Mouse (Mus musculus) kidney, postnatal 10 days (tissue): ENCODE results near the gene Skida1.
A peak's percentile ranks its signal among the peaks of the same experiment; 100 is the strongest.

ENCODE experiments used
- DNase-seq: peaks from one replicate; pipeline ENCODE4 v3.0.0; 2021; ENCODE audit warnings: mixed read lengths

Gene Skida1

DNA sequence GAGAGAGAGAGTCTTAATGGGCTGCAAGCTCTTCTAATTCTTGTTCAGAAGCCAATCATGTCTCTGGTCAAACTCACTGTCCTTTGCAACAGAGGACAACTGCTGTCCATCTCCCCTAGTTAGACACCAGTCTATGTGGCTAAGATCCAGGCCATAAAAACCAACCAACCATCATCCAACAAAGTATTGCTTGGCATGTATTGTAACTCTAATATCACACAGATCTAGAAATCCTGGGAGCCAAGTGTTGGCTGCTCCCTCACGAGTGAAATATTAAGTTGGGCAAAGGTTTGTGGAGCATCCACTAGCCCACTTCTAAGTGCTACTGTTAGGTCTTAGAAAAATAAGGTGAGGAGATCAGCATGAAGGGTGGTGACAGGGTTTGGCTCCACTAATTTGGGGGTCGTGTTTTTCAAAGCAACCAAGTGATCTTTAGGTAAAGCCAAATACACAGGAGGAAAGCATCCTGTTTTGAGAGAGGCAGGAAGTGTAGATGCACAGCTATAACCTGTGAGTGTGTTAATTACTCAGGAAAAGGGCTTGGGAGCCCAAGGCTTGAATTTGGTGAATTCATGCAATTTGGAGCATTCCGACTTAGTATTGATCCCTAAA is 10.6 kb downstream of the Skida1 start:
- no peak for DNase-seq

DNA sequence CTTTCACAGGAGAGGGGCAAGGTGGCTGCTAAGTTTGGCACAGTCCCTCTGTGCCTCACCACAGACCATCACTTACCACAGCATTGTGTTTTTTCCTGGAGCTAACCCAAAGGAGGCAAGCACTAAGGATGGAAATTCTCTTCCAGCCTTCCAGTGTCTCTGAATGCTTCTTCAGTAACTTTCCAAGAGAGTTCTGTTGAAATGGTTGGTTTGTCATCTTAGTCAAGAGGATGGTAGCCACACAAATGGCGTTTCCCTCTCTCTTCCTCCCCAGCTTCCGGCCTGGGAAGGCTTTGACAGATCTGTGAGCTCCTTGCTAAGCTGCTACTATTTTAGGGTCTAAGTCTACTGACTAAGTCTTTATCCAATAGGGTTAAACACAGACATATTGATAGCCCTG is 11.4 kb downstream of the Skida1 start, which contains the start of gene A930004D18Rik:
Gene A930004D18Rik, minus strand, starts transcription at position 247 of the 400 bp plus-strand sequence.
- DNase-seq = no peak

DNA sequence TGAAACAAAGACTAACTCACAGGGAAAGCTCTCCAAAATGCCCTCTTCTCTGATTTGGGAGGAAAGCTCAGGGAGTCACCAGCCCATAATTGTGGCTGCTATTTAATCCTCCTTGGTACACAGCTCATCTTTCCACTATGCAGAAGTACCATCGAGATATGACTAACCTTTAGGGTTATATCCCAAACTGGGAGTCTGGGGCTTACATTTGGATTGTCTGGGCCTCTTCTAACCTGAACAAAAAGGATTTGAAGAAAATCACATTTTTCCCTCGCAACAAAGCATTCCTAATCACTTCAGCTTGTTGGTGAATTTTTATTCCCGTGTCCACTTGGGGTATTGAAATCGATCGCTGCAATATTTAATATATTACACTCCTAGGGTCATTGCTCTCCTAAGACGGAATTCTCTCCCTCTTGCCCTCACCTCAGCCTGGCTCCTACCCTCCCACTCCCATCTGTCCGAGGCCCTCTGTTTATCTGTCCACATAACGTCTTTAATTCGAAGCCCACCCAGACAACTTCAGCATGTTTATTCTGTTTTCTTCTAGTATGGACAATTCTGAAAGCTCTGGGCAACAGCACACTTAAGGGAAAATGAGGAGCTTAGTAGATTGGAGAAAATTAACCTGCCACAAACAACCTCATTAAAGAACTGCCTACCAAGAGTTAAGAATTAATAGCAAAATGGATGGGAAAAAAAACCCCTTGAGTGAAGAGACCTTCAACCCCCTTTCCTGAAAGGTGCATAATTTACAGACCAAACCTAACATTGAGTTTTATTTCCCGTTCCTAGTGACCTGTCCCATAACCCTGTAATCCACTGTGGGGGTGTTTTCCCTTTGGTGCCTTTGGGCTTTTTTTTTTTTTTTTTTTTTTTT is 14.2 kb downstream of the Skida1 start:
- DNase-seq = no peak

DNA sequence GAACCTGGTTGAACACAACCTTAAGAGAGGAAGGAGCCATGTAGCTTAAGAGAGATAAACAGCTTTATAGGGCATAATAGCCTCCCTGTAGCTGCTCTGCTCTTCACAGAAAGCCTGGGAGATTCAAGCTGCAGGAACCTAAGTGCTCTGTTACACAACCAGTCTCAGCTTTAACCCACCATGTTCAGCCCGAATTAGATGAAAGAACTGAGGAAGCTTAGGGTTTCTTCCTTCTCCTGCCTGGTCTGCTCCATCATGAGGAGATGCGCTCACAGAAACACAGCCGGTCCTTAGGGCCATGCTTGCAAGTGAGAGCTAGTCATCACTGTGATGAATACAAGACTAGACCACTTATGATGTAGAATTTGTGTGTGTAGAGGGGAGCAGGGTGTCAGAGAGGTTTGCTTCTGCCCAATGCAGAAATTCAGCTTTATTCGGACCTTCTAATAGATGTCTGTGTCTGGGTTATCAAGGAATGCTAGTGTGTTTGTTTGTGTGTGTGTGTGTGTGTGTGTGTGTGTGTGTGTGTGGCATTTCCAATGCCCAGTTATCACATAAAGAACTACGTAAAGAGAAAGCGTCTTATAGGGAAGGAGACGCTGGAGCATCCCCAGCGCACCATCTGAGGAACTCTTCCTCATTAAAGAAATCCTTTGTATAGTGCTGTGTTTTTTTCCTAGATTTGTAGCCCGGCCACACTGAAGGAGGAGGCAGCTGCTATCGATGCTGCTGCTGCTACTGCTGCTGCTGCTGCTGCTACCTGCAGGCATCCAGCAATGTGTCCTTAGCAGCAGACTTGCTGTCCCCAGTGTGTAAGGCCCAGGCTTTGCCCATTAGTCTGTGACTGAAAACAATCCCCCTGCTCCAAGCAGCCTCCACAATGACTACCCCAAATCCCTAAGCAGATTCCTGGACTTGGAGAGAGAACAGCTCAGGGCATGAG is 15.4 kb downstream of the Skida1 start:
- no peak for DNase-seq

DNA sequence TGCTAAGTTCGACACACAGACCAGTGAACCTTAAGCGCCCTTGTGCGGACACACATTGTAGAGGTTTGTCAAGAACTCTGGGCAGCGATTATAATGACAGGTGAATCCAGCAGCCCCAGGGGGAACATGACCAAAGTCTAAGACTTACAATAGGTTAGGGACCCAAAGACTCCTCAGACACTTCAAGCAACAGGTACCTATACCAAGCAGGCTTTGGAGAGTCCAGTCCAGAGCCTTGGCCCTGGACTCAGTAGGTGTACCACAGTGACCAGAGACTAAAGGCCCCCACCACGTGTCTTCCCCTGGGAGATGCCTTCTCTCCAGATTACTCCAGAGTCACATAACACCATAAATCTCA is 16.3 kb downstream of the Skida1 start:
- DNase-seq = peak; percentile 39

DNA sequence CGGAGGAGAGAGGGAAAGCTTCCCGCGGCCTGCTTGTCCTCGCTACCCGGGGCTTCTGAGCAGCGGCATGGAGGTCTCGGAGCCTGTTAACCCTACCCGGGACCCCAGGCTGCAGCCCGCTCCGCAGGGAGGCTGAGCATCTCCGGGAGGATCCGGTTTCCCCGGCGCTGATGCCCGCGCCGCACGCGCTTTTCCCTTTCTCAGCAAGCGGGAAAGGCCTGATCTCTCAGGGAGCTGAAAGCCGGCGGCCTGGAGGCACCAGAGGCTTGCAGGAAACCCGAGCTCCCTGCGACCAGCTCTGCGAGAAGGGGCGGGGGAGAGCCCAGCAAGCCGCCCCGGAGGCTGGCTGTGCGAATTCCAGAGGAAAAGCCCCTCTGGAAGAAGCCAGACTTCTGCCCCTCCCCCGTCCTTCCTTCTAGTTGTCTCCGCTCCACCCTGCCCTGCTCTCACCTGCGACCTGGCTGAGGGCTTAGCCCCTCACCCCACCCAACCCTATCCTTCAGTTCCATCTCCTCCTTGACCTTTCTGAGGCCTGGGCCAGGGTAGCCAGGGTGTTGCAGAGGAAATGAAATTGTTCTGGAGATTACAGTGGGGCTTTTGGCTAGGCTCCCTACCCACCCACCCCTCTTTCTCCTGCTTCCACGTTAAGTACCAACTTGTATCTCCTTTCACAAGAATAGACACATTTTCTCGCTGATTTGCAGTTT is 16.9 kb downstream of the Skida1 start:
- DNase-seq = peak; percentile 82

DNA sequence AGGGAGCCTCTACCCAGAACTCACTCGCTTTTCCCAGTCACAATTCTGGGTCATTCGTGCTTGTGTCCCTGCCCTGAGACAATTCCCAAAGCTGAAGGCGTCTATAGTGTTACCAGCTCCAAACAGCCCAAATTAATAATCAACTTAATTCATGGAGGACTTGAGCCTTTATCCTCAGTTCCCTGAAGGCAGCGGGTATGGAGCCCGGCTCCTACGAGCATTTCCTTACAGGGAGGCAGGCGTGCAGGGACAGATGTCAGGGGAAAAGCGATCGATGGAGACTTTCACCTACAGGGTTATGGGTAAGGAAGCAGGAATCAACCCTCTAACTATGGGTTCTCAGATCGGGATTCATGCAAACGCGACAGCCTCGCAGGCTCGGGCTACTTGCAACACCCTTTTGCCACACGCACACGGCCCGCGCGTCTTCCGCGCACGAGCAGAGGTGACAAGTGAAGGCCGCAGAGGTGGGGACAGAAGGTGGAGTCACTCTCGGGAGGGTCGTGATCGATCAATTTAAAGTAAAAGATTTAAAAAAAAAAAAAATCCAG is 17.5 kb downstream of the Skida1 start:
- peak; percentile 69 for DNase-seq

DNA sequence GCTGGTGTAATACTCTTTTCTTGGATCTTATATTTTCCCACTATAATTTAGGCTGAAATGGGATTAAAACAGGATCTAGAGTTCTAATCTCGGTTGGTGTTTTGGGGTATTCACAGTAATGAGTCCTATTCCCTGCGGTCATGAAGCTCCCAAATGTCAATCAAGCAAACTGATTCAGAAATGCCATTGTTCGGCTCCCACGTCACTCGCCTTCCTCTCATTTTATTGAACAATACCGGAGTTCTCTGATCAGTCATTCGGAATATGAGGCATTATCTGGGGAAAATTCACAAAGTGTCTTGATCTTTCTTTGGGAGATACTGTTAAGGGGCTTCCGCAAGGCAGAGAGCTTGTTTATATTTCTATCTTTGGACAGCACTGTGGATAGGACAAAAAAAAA is 18.3 kb downstream of the Skida1 start:
- DNase-seq = no peak

GRCm38 (mm10) chr2:18029656-18030055 is 19.2 kb downstream of the Skida1 start:
- DNase-seq = no peak

DNA sequence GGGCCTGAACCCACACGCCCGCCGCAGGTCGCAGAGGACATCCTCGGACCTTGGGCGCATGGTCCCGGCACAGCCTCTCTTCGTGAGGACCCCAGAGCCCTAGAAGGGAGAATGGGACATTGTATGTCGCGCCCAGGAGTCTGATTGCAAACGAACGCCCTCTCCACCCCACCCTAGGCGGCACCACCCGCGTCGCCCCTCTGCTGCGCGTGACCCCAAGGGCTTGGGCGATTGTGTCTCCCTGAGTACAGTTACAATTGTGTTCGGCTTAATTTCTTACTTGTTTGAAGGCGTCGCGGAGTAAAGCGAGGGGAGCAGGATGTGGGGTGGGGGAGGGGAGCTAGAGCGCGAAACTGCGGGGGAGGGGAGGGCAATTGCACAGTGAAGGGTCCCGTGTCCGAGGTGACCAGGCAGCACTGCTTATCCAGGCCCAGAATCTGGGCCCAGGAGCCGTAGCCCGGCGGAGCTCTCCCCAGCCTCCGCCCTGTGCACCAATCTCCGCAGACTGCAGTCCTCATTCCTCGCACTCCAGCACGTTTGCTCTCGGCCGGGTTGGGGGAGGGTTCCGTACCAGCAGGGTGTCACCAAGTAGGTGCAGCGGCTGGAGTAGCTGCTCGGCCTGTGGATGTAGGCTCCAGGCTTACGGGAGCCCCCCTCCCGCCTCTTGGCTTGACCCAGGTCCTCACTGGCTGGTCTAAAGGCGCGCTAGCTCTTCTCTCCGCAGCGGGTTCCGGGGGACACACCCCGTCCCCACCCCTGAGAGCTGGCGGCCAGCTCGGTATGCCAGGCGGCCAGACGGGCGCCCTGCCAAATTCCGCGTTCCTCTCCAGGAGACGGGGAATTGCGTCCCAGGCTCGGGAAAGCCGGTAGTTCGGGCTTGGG is 20.5 kb downstream of the Skida1 start:
- peak; percentile 98 for DNase-seq

DNA sequence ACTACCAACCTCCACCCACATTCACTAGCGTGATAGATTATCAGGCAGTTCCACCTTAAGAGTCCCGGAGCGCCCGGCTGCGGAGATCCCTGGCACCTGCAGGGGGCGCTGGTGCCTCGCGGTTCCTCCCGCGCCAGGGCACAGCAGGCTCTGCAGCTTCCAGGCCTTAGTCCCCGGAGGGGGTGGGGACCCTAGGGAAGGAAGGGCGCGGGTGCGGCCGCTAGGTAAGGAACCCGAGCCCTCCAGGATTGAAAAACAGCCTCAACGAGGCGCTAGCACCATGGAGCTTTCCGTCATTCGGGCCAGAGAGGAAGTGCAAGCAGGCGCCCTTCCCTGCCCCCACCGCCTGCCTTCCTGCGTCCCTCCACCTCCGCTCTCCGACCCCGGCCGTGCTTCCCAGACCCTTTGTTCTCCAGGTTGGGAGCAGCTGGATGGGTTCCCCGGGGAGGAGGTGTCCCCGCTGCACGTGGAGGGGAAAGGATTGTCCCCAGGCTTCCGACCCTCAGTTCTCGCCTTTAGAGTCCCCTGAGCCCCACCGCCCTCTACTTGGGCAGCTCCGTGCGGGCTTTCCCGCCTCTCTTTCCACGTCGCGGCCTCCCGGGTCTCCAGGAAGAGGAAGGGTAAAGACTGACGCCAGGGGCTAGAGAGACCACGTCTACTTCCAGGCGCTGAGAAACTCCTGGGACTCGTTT is 21.3 kb downstream of the Skida1 start:
- DNase-seq = peak; percentile 97

DNA sequence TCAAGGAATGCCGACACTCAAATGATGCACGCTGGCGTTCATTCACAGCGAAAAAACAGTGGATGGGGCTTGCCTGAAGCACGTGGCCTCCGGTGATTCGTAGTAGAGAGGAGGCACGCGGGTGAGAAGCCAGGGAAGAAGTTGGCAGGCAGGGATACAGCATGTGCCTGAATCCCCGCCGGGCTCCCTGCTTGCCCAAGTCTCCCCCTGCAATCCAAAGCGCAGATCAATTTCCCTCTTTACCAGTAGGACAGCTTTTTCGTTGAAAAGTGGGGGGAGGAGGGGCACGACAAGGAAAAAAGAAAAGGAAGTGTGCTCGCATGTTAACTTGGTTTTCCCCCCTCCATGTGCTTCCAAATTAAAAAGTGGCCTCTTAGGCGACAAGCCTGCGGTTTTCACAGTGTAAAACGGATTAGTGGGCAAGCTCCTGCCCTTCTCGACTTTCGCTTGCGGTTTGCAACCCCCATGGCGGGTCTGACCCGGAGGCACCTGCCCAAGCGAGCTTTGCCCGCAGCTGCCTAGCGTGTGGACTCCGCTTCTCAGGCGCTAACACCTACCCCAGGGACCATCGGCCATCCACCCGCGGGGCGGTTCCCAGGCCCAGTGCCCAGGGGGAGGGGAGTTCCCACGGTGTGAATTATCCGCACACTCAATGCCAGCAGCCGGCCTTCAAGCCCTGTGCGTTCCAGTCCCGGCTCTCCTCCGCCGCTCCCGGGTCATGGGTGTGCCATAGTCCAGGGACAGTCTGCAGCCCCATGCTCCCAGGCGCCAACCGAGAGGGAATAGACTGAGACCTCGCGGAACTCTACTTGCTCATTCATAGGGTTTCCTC is 22.5 kb downstream of the Skida1 start:
- peak; percentile 75 for DNase-seq

GRCm38 (mm10) chr2:18025781-18026115 is 23.1 kb downstream of the Skida1 start:
- no peak for DNase-seq

GRCm38 (mm10) chr2:18025116-18025515 is 23.7 kb downstream of the Skida1 start:
- DNase-seq = no peak

DNA sequence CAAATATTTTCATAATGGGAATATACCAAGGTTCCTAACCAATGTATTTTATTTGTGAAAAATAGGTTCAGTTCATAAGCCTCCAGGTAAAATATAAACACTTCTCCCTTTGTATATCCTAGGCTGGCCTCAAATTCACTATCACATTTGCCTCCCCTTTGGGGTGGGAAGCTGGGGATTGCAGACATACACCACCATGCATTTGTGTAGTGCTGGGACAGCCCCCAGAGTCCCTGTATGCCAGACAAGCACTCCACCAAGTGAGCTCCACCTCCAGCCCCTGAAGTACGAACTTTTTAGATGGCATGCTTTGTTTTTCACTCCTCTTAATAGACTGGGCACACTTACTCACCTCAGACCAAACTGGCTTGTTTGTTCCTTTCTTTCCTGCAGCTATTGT is 26.0 kb downstream of the Skida1 start:
- DNase-seq = no peak

GRCm38 (mm10) chr2:18019122-18019521 is 29.7 kb downstream of the Skida1 start:
- DNase-seq = no peak

GRCm38 (mm10) chr2:18017321-18017720 is 31.5 kb downstream of the Skida1 start:
- no peak for DNase-seq

DNA sequence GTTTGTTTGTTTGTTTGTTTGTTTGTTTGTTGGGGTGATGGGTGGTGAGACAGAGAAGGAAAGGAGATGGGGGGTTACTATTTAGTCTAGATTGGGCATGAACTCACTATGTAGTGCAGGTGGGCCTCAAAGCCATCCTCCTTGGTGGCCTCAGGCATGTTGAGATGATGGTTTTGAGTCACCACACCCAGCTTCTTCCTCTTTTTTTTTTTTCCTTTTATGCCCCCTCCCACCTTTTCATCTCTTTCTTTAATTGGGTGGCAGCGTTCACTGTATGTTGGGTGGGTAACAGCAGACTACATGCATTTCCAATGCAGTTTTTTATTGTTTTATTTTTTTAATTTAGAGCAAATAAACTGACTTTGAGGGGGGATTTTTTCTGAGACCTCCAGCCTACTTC is 32.2 kb downstream of the Skida1 start:
- no peak for DNase-seq

DNA sequence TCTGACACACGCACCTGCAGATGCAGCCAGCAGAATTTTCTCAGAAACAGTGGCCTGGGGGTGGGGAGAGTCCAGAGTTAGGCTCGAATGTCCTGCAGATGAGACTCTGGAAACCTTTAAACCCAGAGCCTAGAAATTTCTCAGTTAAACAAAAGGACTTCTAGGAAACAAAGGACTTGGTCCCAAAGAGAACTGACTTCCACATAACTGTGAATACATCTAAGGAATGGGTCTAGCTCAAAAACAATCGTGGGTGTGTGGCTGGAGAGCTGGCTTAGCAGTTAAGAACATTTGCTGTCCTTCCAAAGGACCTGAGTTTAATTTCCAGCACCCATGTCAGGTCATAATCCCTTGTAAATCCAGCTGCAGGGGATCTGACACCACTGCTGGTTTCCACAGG is 33.3 kb downstream of the Skida1 start:
- DNase-seq = no peak

GRCm38 (mm10) chr2:18012866-18013265 is 36.0 kb downstream of the Skida1 start:
- DNase-seq = no peak
